Mouse (Mus musculus): ENCODE measurements at regions not wholly inside any gene's neighbourhood (a gene's known extent, or its start where the extent isn't known, plus 50 kb on each side); places are given as distances from the start of the nearest gene placed in this dataset.

DNA sequence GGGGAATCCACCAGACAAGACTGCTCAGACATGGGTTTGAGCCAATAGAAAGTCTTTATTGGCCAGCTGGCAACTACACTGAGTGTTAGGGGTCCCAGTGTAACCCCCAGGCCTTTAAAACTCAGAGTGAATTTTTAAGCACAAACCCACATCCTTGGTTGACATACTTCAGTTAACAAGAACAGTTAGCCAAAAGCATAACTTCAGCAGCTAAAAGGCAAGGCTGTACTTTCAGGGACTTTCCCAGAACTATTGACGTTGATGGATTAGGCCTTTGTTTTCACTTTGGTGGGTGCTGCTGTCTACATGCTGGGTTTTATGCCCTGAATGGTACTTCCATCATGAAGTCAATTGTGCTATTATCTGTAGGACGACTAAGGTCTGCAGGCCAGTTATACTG is 59.6 kb upstream of the Spin1 start:
- Histone ChIP-seq H3K36me3 (ENCODE audit: control insufficient read depth, insufficient read depth, low read length, poor library complexity, severe bottlenecking) (no peaks in the 10 kb centered on the region), H3K4me1 (ENCODE audit: control insufficient read depth in 2 of 2, insufficient read depth in 2 of 2, low read length in 2 of 2, poor library complexity in 1 of 2) (no peaks in the 10 kb centered on the region), H3K4me3 (ENCODE audit: insufficient read depth in 1 of 2, low read depth in 1 of 2, low read length in 2 of 2, poor library complexity in 1 of 2, severe bottlenecking in 1 of 2) (no peak overlapping the region), H3K27ac (ENCODE audit: insufficient read depth, low read depth, low read length, poor library complexity, severe bottlenecking) (no peak overlapping the region), H3K9me3 (ENCODE audit: control insufficient read depth, insufficient read depth, low read depth, low read length) (peaks cover 9% of the 10 kb centered on the region), H3K9ac (ENCODE audit: insufficient read depth, low read depth, low read length, poor library complexity, severe bottlenecking) (no peak overlapping the region)
- no peak for DNase-seq (ENCODE audit: low read depth, low spot score)
- no peak for TF ChIP-seq ZC3H11A (IDR thresholded peaks at IDR 0.05; ENCODE audit: borderline replicate concordance, low read depth, low read length)
- TF ChIP-seq MAFK (IDR thresholded peaks at IDR 0.05; ENCODE audit: insufficient read depth, low read depth, low read length), result no peak
- TF ChIP-seq CHD2 (IDR thresholded peaks at IDR 0.05; ENCODE audit: low read depth, low read length), result no peak
- TF ChIP-seq ZNF384 (IDR thresholded peaks at IDR 0.05; ENCODE audit: low read depth, low read length), result no peak
- TF ChIP-seq HCFC1 (IDR thresholded peaks at IDR 0.05; ENCODE audit: borderline replicate concordance, insufficient read depth, low read length), result no peak
- in situ Hi-C loops (cut with MboI; ENCODE audit: low sequenced_read_pairs in 2 of 2, unreplicated experiment in 2 of 2), result no loop called here

- H3K4me3 ChIP-seq (ENCODE audit: insufficient read depth in 1 of 2, low read depth in 1 of 2, low read length in 2 of 2, poor library complexity in 1 of 2, severe bottlenecking in 1 of 2), result no peak overlapping the region
- no peaks in the 10 kb centered on the region for H3K36me3 ChIP-seq (ENCODE audit: control insufficient read depth, insufficient read depth, low read length, poor library complexity, severe bottlenecking)
- no peaks in the 10 kb centered on the region; the same call in 1 of the 2 replicates for H3K9me3 ChIP-seq (ENCODE audit: control insufficient read depth, insufficient read depth, low read depth, low read length)
- in situ Hi-C loops (cut with MboI; ENCODE audit: low sequenced_read_pairs in 2 of 2, unreplicated experiment in 2 of 2), result no loop called here
- H3K9ac ChIP-seq (ENCODE audit: insufficient read depth, low read depth, low read length, poor library complexity, severe bottlenecking), result no peak overlapping the region
- H3K4me1 ChIP-seq (ENCODE audit: control insufficient read depth in 2 of 2, insufficient read depth in 2 of 2, low read length in 2 of 2, poor library complexity in 1 of 2), result no peaks in the 10 kb centered on the region
- DNase-seq (ENCODE audit: low read depth, low spot score), result no peak
- no peak overlapping the region for H3K27ac ChIP-seq (ENCODE audit: insufficient read depth, low read depth, low read length, poor library complexity, severe bottlenecking)
- TF ChIP-seq ZC3H11A (IDR thresholded peaks at IDR 0.05; ENCODE audit: borderline replicate concordance, low read depth, low read length) (no peak), CHD2 (IDR thresholded peaks at IDR 0.05; ENCODE audit: low read depth, low read length) (no peak), HCFC1 (IDR thresholded peaks at IDR 0.05; ENCODE audit: borderline replicate concordance, insufficient read depth, low read length) (no peak), ZNF384 (IDR thresholded peaks at IDR 0.05; ENCODE audit: low read depth, low read length) (no peak), MAFK (IDR thresholded peaks at IDR 0.05; ENCODE audit: insufficient read depth, low read depth, low read length) (no peak)
Observed at GRCm38 (mm10) chr13:51042881-51043402, 57.7 kb upstream of the Spin1 start.
